Mouse (Mus musculus): ENCODE data around the gene Dppa5a.

GRCm38 (mm10) chr9:78347004-78347403, 21.0 kb downstream of the Dppa5a start:
- TF ChIP-seq CTCF (IDR thresholded peaks at IDR 0.05; ENCODE audit: low read depth, low read length) (no peak), POLR2A (IDR thresholded peaks at IDR 0.05; ENCODE audit: extremely low read depth, insufficient read depth, low read length) (no peak)

Measured in liver, adult 2 months (tissue).